Mouse (Mus musculus) midbrain, embryonic 13.5 days (tissue): Measurements from ENCODE around the gene Pde1c. TPM values are rescaled to one million over a fixed set of nuclear protein-coding genes. Genes with fewer than 3 reads are reported as not detected.

Source experiments
- ATAC-seq: fragments of 200-750 bp; cut with Nextera tagmentation; 2 replicates; pipeline ENCODE4 v1.8.0; 2017; ENCODE audit warnings: mild to moderate bottlenecking, moderate TSS enrichment, moderate library complexity
- H3K27ac ChIP-seq: fragments of 300-500 bp; sonication (generic); 2 replicates; pipeline ENCODE4 v1.5.1; 2015; ENCODE audit warnings: inconsistent platforms, mild to moderate bottlenecking, moderate library complexity
- H3K27me3 ChIP-seq: fragments of 300-500 bp; sonication (generic); 2 replicates; pipeline ENCODE4 v1.6.1; 2015; ENCODE audit warnings: mild to moderate bottlenecking, inconsistent platforms
- H3K36me3 ChIP-seq: fragments of 300-500 bp; sonication (generic); 2 replicates; pipeline ENCODE4 v1.6.1; 2015; ENCODE audit warnings: mild to moderate bottlenecking, inconsistent platforms
- H3K4me1 ChIP-seq: fragments of 300-500 bp; sonication (generic); replicated peaks from 2 replicates; pipeline ENCODE4 v1.6.1; 2015; ENCODE audit warnings: inconsistent platforms
- H3K4me2 ChIP-seq: fragments of 300-500 bp; sonication (generic); replicated peaks from 2 replicates; pipeline ENCODE4 v1.6.1; 2015; ENCODE audit warnings: moderate library complexity, mild to moderate bottlenecking, inconsistent platforms
- H3K4me3 ChIP-seq: fragments of 300-500 bp; sonication (generic); replicated peaks from 2 replicates; pipeline ENCODE4 v1.5.1; 2015; ENCODE audit warnings: mild to moderate bottlenecking, inconsistent platforms
- H3K9ac ChIP-seq: fragments of 300-500 bp; sonication (generic); replicated peaks from 2 replicates; pipeline ENCODE4 v1.6.1; 2015; ENCODE audit warnings: mild to moderate bottlenecking, inconsistent platforms
- H3K9me3 ChIP-seq: fragments of 300-500 bp; sonication (generic); 2 replicates; pipeline ENCODE4 v1.6.1; 2016; ENCODE audit warnings: mild to moderate bottlenecking, inconsistent platforms
- WGBS: fragments of 180-500 bp; shearing (Covaris S2); methylation state at CpG from one replicate; pipeline ENCODE4 v1.1.7; 2015; 5-methylcytosine and 5-hydroxymethylcytosine counted together
- polyA plus RNA-seq: library from polyadenylated mRNA; unstranded; fragments of >200 nt; fragmentation: Nextera tagmentation; extraction: Ambion mirVana; gene quantifications from 2 replicates; pipeline ENCODE4 v1.2.1, GENCODE M21; 2015

The Pde1c gene
- polyA plus RNA-seq, 1 experiment from 2014 or later, result 7.1 TPM

GRCm38 (mm10) chr6:56361348-56362127, 207.4 kb downstream of the Pde1c start:
- Histone ChIP-seq H3K4me1 (peaks cover 24% of the 10 kb centered on the region), H3K4me2 (peak overlapping the region; percentile 83), H3K9ac (peak overlapping the region; percentile 70), H3K27ac (peak overlapping the region; percentile 5), H3K27me3 (no peaks in the 10 kb centered on the region), H3K4me3 (peak overlapping the region; percentile 53), H3K9me3 (no peaks in the 10 kb centered on the region), H3K36me3 (no peaks in the 10 kb centered on the region)
- ATAC-seq, result peak; percentile 82
- WGBS, result under 1% methylated on average over 19 of the region's 19 CpGs

- H3K27me3 ChIP-seq, result no peaks in the 10 kb centered on the region
- H3K9ac ChIP-seq, result no peak overlapping the region
- no peaks in the 10 kb centered on the region for H3K36me3 ChIP-seq
- 78% methylated on average over 6 of the region's 6 CpGs for WGBS
- no peak overlapping the region for H3K4me3 ChIP-seq
- no peak for ATAC-seq
- peaks cover 24% of the 10 kb centered on the region for H3K4me1 ChIP-seq
- no peaks in the 10 kb centered on the region for H3K9me3 ChIP-seq
- H3K27ac ChIP-seq, result no peak overlapping the region
- H3K4me2 ChIP-seq, result peak overlapping the region; percentile 83
These were observed 208.8 kb downstream of the Pde1c start for GRCm38 (mm10) chr6:56360086-56360485.

- ATAC-seq, result no peak
- Histone ChIP-seq H3K27me3 (no peaks in the 10 kb centered on the region), H3K4me2 (no peak overlapping the region), H3K4me1 (peaks cover 24% of the 10 kb centered on the region), H3K36me3 (no peaks in the 10 kb centered on the region), H3K9me3 (no peaks in the 10 kb centered on the region), H3K4me3 (no peak overlapping the region), H3K27ac (no peak overlapping the region), H3K9ac (no peak overlapping the region)
- WGBS, result 86% methylated on average over 3 of the region's 3 CpGs
These were observed 209.8 kb downstream of the Pde1c start for GRCm38 (mm10) chr6:56359126-56359525.

- no peaks in the 10 kb centered on the region for H3K36me3 ChIP-seq
- no peak overlapping the region for H3K4me3 ChIP-seq
- H3K9me3 ChIP-seq, result no peaks in the 10 kb centered on the region
- ATAC-seq, result no peak
- WGBS, result 83% methylated on average over 3 of the region's 3 CpGs
- no peak overlapping the region for H3K27ac ChIP-seq
- no peak overlapping the region for H3K9ac ChIP-seq
- H3K4me1 ChIP-seq, result no peaks in the 10 kb centered on the region; the same call in 1 of the 2 replicates
- no peaks in the 10 kb centered on the region for H3K27me3 ChIP-seq
- H3K4me2 ChIP-seq, result no peak overlapping the region
These were observed 221.7 kb downstream of the Pde1c start for GRCm38 (mm10) chr6:56347207-56347606.

GRCm38 (mm10) chr6:56345082-56345481, 223.8 kb downstream of the Pde1c start:
- Histone ChIP-seq H3K4me2 (no peak overlapping the region), H3K4me1 (no peaks in the 10 kb centered on the region), H3K36me3 (no peaks in the 10 kb centered on the region), H3K9me3 (no peaks in the 10 kb centered on the region), H3K9ac (no peak overlapping the region), H3K27ac (no peak overlapping the region), H3K27me3 (no peaks in the 10 kb centered on the region), H3K4me3 (no peak overlapping the region)
- 88% methylated on average over 4 of the region's 4 CpGs for WGBS
- ATAC-seq, result no peak

GRCm38 (mm10) chr6:56342005-56342404, 226.9 kb downstream of the Pde1c start:
- Histone ChIP-seq H3K4me1 (no peaks in the 10 kb centered on the region), H3K9me3 (no peaks in the 10 kb centered on the region), H3K27me3 (no peaks in the 10 kb centered on the region), H3K4me2 (no peak overlapping the region), H3K36me3 (no peaks in the 10 kb centered on the region), H3K27ac (no peak overlapping the region), H3K9ac (no peak overlapping the region), H3K4me3 (no peak overlapping the region)
- 42% methylated on average over 1 of the region's 1 CpGs for WGBS
- ATAC-seq, result no peak

- no peaks in the 10 kb centered on the region for H3K27me3 ChIP-seq
- H3K9me3 ChIP-seq, result no peaks in the 10 kb centered on the region
- no peak overlapping the region for H3K4me2 ChIP-seq
- WGBS, result 88% methylated on average over 3 of the region's 3 CpGs
- H3K4me1 ChIP-seq, result no peaks in the 10 kb centered on the region
- no peak overlapping the region for H3K9ac ChIP-seq
- H3K27ac ChIP-seq, result no peak overlapping the region
- no peak for ATAC-seq
- no peaks in the 10 kb centered on the region for H3K36me3 ChIP-seq
- no peak overlapping the region for H3K4me3 ChIP-seq
These were observed 233.0 kb downstream of the Pde1c start for GRCm38 (mm10) chr6:56335811-56336446.

GRCm38 (mm10) chr6:56332149-56332548, 236.8 kb downstream of the Pde1c start:
- 0 out of 2 replicates have a peak, but pooled peaks have one; percentile 45 for ATAC-seq

GRCm38 (mm10) chr6:56331432-56331831, 237.5 kb downstream of the Pde1c start:
- no peak overlapping the region for H3K27ac ChIP-seq
- WGBS, result 81% methylated on average over 6 of the region's 6 CpGs
- no peaks in the 10 kb centered on the region for H3K9me3 ChIP-seq
- no peak for ATAC-seq
- H3K4me3 ChIP-seq, result no peak overlapping the region
- H3K9ac ChIP-seq, result no peak overlapping the region
- H3K27me3 ChIP-seq, result no peaks in the 10 kb centered on the region
- H3K4me2 ChIP-seq, result no peak overlapping the region
- no peaks in the 10 kb centered on the region for H3K36me3 ChIP-seq
- H3K4me1 ChIP-seq, result peaks cover 5% of the 10 kb centered on the region; the same call in 1 of the 2 replicates

More at GRCm38 (mm10) chr6:56332149-56332548, 236.8 kb downstream of the Pde1c start:
- no peaks in the 10 kb centered on the region for H3K27me3 ChIP-seq
- H3K4me3 ChIP-seq, result no peak overlapping the region
- no peak overlapping the region for H3K4me2 ChIP-seq
- no peaks in the 10 kb centered on the region for H3K9me3 ChIP-seq
- peaks cover 5% of the 10 kb centered on the region; the same call in 1 of the 2 replicates for H3K4me1 ChIP-seq
- WGBS, result 74% methylated on average over 4 of the region's 4 CpGs
- H3K36me3 ChIP-seq, result no peaks in the 10 kb centered on the region
- no peak overlapping the region for H3K27ac ChIP-seq
- no peak overlapping the region for H3K9ac ChIP-seq

- H3K9ac ChIP-seq, result no peak overlapping the region
- H3K4me2 ChIP-seq, result no peak overlapping the region
- no peaks in the 10 kb centered on the region for H3K27me3 ChIP-seq
- H3K4me1 ChIP-seq, result peaks cover 5% of the 10 kb centered on the region; the same call in 1 of the 2 replicates
- no peak overlapping the region for H3K27ac ChIP-seq
- no peak overlapping the region for H3K4me3 ChIP-seq
- no peaks in the 10 kb centered on the region for H3K36me3 ChIP-seq
- no peak for ATAC-seq
- no peaks in the 10 kb centered on the region for H3K9me3 ChIP-seq
- WGBS, result 18% methylated on average over 1 of the region's 1 CpGs
These were observed 240.8 kb downstream of the Pde1c start for GRCm38 (mm10) chr6:56328103-56328502.

- H3K27me3 ChIP-seq, result no peaks in the 10 kb centered on the region
- H3K9ac ChIP-seq, result no peak overlapping the region
- WGBS, result 13% methylated on average over 3 of the region's 3 CpGs
- H3K27ac ChIP-seq, result no peak overlapping the region
- no peaks in the 10 kb centered on the region for H3K4me1 ChIP-seq
- no peak overlapping the region for H3K4me2 ChIP-seq
- no peak for ATAC-seq
- H3K9me3 ChIP-seq, result no peaks in the 10 kb centered on the region
- H3K4me3 ChIP-seq, result no peak overlapping the region
- no peaks in the 10 kb centered on the region for H3K36me3 ChIP-seq
These were observed 246.1 kb downstream of the Pde1c start for GRCm38 (mm10) chr6:56322799-56323198.

GRCm38 (mm10) chr6:56310318-56310717, 258.6 kb downstream of the Pde1c start:
- Histone ChIP-seq H3K36me3 (no peaks in the 10 kb centered on the region), H3K27me3 (no peaks in the 10 kb centered on the region), H3K9ac (no peak overlapping the region), H3K9me3 (no peaks in the 10 kb centered on the region), H3K4me2 (no peak overlapping the region), H3K4me3 (no peak overlapping the region), H3K27ac (no peak overlapping the region), H3K4me1 (no peaks in the 10 kb centered on the region)
- ATAC-seq, result no peak
